Mouse (Mus musculus): ENCODE measurements around the gene Taf15. TPM values are rescaled to one million over a fixed set of nuclear protein-coding genes. Genes with fewer than 3 reads are reported as not detected.

The Taf15 gene
- total and polyA plus RNA-seq, 3 experiments: 31.8 to 236 TPM; not detected in 1

- peaks cover 3 to 4% of the 10 kb centered on the region in 2 experiments for H3K27me3 ChIP-seq (ENCODE audit: control insufficient read depth in 1 of 2, insufficient read depth in 2 of 2, low read length in 2 of 2)
- H3K27ac ChIP-seq (ENCODE audit: control insufficient read depth, low read depth, low read length): no peak overlapping the region
- no peak overlapping the region for H3K9ac ChIP-seq (ENCODE audit: control insufficient read depth, low read depth, low read length, poor library complexity, severe bottlenecking)
- no peak for TF ChIP-seq SMC3 (IDR thresholded peaks at IDR 0.05; ENCODE audit: low read depth, low read length)
- no peak overlapping the region for H3K4me3 ChIP-seq (ENCODE audit: control insufficient read depth in 1 of 2, insufficient read depth in 1 of 2, low read depth in 2 of 2, low read length in 2 of 2)
- no peaks in the 10 kb centered on the region for H3K9me3 ChIP-seq (replicated peaks; ENCODE audit: insufficient read depth, low read length)
- H3K4me1 ChIP-seq (ENCODE audit: control insufficient read depth in 1 of 2, insufficient read depth in 2 of 2, low read length in 2 of 2): peaks cover 9 to 10% of the 10 kb centered on the region in 2 experiments
- peaks cover 0 to 11% of the 10 kb centered on the region in 2 experiments; a peak in 2 of 4 replicates for H3K36me3 ChIP-seq (ENCODE audit: control insufficient read depth in 1 of 2, insufficient read depth in 2 of 2, low read length in 2 of 2)
- no peak for DNase-seq (ENCODE audit: low read depth, low spot score)
- H3K79me2 ChIP-seq (ENCODE audit: control insufficient read depth, insufficient read depth, low read length, poor library complexity): peaks cover 15% of the 10 kb centered on the region
Observed at GRCm38 (mm10) chr11:83468765-83469164, 4.1 kb upstream of the Taf15 start.

- peaks cover 20 to 36% of the 10 kb centered on the region in 2 experiments for H3K36me3 ChIP-seq (ENCODE audit: control insufficient read depth in 1 of 2, insufficient read depth in 2 of 2, low read length in 2 of 2)
- peaks cover 18 to 20% of the 10 kb centered on the region in 2 experiments for H3K4me1 ChIP-seq (ENCODE audit: control insufficient read depth in 1 of 2, insufficient read depth in 2 of 2, low read length in 2 of 2)
- no peaks in the 10 kb centered on the region for H3K9me3 ChIP-seq (replicated peaks; ENCODE audit: insufficient read depth, low read length)
- peak overlapping the region; percentile 50 to 69 for H3K4me3 ChIP-seq (ENCODE audit: control insufficient read depth in 1 of 2, insufficient read depth in 1 of 2, low read depth in 2 of 2, low read length in 2 of 2)
- H3K79me2 ChIP-seq (ENCODE audit: control insufficient read depth, insufficient read depth, low read length, poor library complexity): peaks cover 40% of the 10 kb centered on the region
- no peaks in the 10 kb centered on the region for H3K27me3 ChIP-seq (ENCODE audit: control insufficient read depth in 1 of 2, insufficient read depth in 2 of 2, low read length in 2 of 2)
- TF ChIP-seq POLR2A (IDR thresholded peaks at IDR 0.05; ENCODE audit: control insufficient read depth in 1 of 2, insufficient read depth in 1 of 2, low read depth in 1 of 2, low read length in 2 of 2, poor library complexity in 1 of 2) (no peak), MYC (IDR thresholded peaks at IDR 0.05; ENCODE audit: low read depth, low read length) (0 out of 2 replicates have a peak, but pooled peaks have one; percentile 26)
- peak overlapping the region; percentile 96 for H3K9ac ChIP-seq (ENCODE audit: control insufficient read depth, low read depth, low read length, poor library complexity, severe bottlenecking)
- H3K27ac ChIP-seq (ENCODE audit: control insufficient read depth, low read depth, low read length): peak overlapping the region; percentile 98
- peak; percentile 72 for DNase-seq (ENCODE audit: low read depth, low spot score)
Observed at GRCm38 (mm10) chr11:83471766-83472165, 1.1 kb upstream of the Taf15 start.

- Histone ChIP-seq H3K79me2 (ENCODE audit: control insufficient read depth, insufficient read depth, low read length, poor library complexity) (peaks cover 51% of the 10 kb centered on the region), H3K4me3 (ENCODE audit: control insufficient read depth in 1 of 2, insufficient read depth in 1 of 2, low read depth in 2 of 2, low read length in 2 of 2) (peak overlapping the region; percentile 92 to 98), H3K27me3 (ENCODE audit: control insufficient read depth in 1 of 2, insufficient read depth in 2 of 2, low read length in 2 of 2) (no peaks in the 10 kb centered on the region), H3K9me3 (replicated peaks; ENCODE audit: insufficient read depth, low read length) (no peaks in the 10 kb centered on the region), H3K4me1 (ENCODE audit: control insufficient read depth in 1 of 2, insufficient read depth in 2 of 2, low read length in 2 of 2) (peaks cover 18 to 20% of the 10 kb centered on the region in 2 experiments), H3K27ac (ENCODE audit: control insufficient read depth, low read depth, low read length) (peak overlapping the region; percentile 83), H3K36me3 (ENCODE audit: control insufficient read depth in 1 of 2, insufficient read depth in 2 of 2, low read length in 2 of 2) (peaks cover 34 to 46% of the 10 kb centered on the region in 2 experiments), H3K9ac (ENCODE audit: control insufficient read depth, low read depth, low read length, poor library complexity, severe bottlenecking) (peak overlapping the region; percentile 89)
- peak; percentile 68 for DNase-seq (ENCODE audit: low read depth, low spot score)
- TF ChIP-seq MXI1 (IDR thresholded peaks at IDR 0.05; ENCODE audit: low read depth, low read length) (peak; percentile 57; the same call in 1 of the 2 replicates), TAL1 (IDR thresholded peaks at IDR 0.05; ENCODE audit: low read length) (no peak), SIN3A (IDR thresholded peaks at IDR 0.05; ENCODE audit: low read length) (0 out of 2 replicates have a peak, but pooled peaks have one; percentile 68), EP300 (IDR thresholded peaks at IDR 0.05; ENCODE audit: low read depth in 1 of 2, low read length in 2 of 2) (0 out of 4 replicates have a peak, but pooled peaks of 1 of the 2 experiments have one; percentile 10), TBP (IDR thresholded peaks at IDR 0.05; ENCODE audit: low read depth, low read length) (no peak), MAZ (IDR thresholded peaks at IDR 0.05; ENCODE audit: low read depth, low read length) (no peak), TCF12 (IDR thresholded peaks at IDR 0.05; ENCODE audit: low read depth, low read length) (no peak)
Observed at GRCm38 (mm10) chr11:83473235-83474016, 540 bp downstream of the Taf15 start.

Measured in MEL (cell line).